Mouse (Mus musculus): ENCODE measurements around the gene Pla2g4a. TPM values are rescaled to one million over a fixed set of nuclear protein-coding genes. Genes with fewer than 3 reads are reported as not detected.

The Pla2g4a gene
- polyA plus RNA-seq, 1 experiment from 2014 or later: 4.7 TPM

GRCm38 (mm10) chr1:149919301-149919700 lies 41.8 kb downstream of the Pla2g4a start:
- no peak for ATAC-seq (ENCODE audit: insufficient read depth, low FRiP score, low TSS enrichment)
- H3K4me2 ChIP-seq (ENCODE audit: low read depth): no peak overlapping the region
- no peaks in the 10 kb centered on the region for H3K4me1 ChIP-seq (ENCODE audit: control insufficient read depth, insufficient read depth, low read length)
- WGBS: 83% methylated on average over 7 of the region's 7 CpGs
- no peaks in the 10 kb centered on the region for H3K36me3 ChIP-seq (ENCODE audit: control insufficient read depth, insufficient read depth, low read length)
- no peaks in the 10 kb centered on the region for H3K27me3 ChIP-seq (ENCODE audit: control insufficient read depth, insufficient read depth, low read length)
- no peak overlapping the region for H3K4me3 ChIP-seq (ENCODE audit: low read depth, low read length)
- DNase-seq (ENCODE audit: low spot score): no peak
- no peak overlapping the region for H3K27ac ChIP-seq (ENCODE audit: low read depth, low read length)
- H3K9ac ChIP-seq (ENCODE audit: low read length): no peak overlapping the region
- no peaks in the 10 kb centered on the region for H3K9me3 ChIP-seq (ENCODE audit: control insufficient read depth, low read length)

GRCm38 (mm10) chr1:149912984-149913383 lies 48.1 kb downstream of the Pla2g4a start:
- Histone ChIP-seq H3K27ac (ENCODE audit: low read depth, low read length) (no peak overlapping the region), H3K27me3 (ENCODE audit: control insufficient read depth, insufficient read depth, low read length) (no peaks in the 10 kb centered on the region), H3K9me3 (ENCODE audit: control insufficient read depth, low read length) (no peaks in the 10 kb centered on the region), H3K36me3 (ENCODE audit: control insufficient read depth, insufficient read depth, low read length) (no peaks in the 10 kb centered on the region), H3K4me1 (ENCODE audit: control insufficient read depth, insufficient read depth, low read length) (no peaks in the 10 kb centered on the region), H3K9ac (ENCODE audit: low read length) (no peak overlapping the region), H3K4me2 (ENCODE audit: low read depth) (no peak overlapping the region), H3K4me3 (ENCODE audit: low read depth, low read length) (no peak overlapping the region)
- no peak for ATAC-seq (ENCODE audit: insufficient read depth, low FRiP score, low TSS enrichment)
- WGBS: 80% methylated on average over 4 of the region's 4 CpGs
- no peak for DNase-seq (ENCODE audit: low spot score)

GRCm38 (mm10) chr1:149911050-149911449 lies 50.0 kb downstream of the Pla2g4a start:
- no peaks in the 10 kb centered on the region for H3K9me3 ChIP-seq (ENCODE audit: control insufficient read depth, low read length)
- H3K27ac ChIP-seq (ENCODE audit: low read depth, low read length): no peak overlapping the region
- 82% methylated on average over 4 of the region's 4 CpGs for WGBS
- H3K27me3 ChIP-seq (ENCODE audit: control insufficient read depth, insufficient read depth, low read length): no peaks in the 10 kb centered on the region
- no peak overlapping the region for H3K9ac ChIP-seq (ENCODE audit: low read length)
- no peak for DNase-seq (ENCODE audit: low spot score)
- no peaks in the 10 kb centered on the region for H3K36me3 ChIP-seq (ENCODE audit: control insufficient read depth, insufficient read depth, low read length)
- no peak for ATAC-seq (ENCODE audit: insufficient read depth, low FRiP score, low TSS enrichment)
- H3K4me3 ChIP-seq (ENCODE audit: low read depth, low read length): no peak overlapping the region
- no peaks in the 10 kb centered on the region for H3K4me1 ChIP-seq (ENCODE audit: control insufficient read depth, insufficient read depth, low read length)
- H3K4me2 ChIP-seq (ENCODE audit: low read depth): no peak overlapping the region

GRCm38 (mm10) chr1:149898001-149898625 lies 63.0 kb downstream of the Pla2g4a start:
- H3K27me3 ChIP-seq (ENCODE audit: control insufficient read depth, insufficient read depth, low read length): no peaks in the 10 kb centered on the region
- H3K4me3 ChIP-seq (ENCODE audit: low read depth, low read length): no peak overlapping the region
- H3K36me3 ChIP-seq (ENCODE audit: control insufficient read depth, insufficient read depth, low read length): no peaks in the 10 kb centered on the region
- no peaks in the 10 kb centered on the region for H3K9me3 ChIP-seq (ENCODE audit: control insufficient read depth, low read length)
- H3K9ac ChIP-seq (ENCODE audit: low read length): no peak overlapping the region
- 79% methylated on average over 4 of the region's 4 CpGs for WGBS
- no peaks in the 10 kb centered on the region for H3K4me1 ChIP-seq (ENCODE audit: control insufficient read depth, insufficient read depth, low read length)
- no peak overlapping the region for H3K27ac ChIP-seq (ENCODE audit: low read depth, low read length)
- DNase-seq (ENCODE audit: low spot score) (no peak), ATAC-seq (ENCODE audit: insufficient read depth, low FRiP score, low TSS enrichment) (no peak)
- H3K4me2 ChIP-seq (ENCODE audit: low read depth): no peak overlapping the region

GRCm38 (mm10) chr1:149896590-149896989 lies 64.5 kb downstream of the Pla2g4a start:
- H3K4me1 ChIP-seq (ENCODE audit: control insufficient read depth, insufficient read depth, low read length): no peaks in the 10 kb centered on the region
- H3K9ac ChIP-seq (ENCODE audit: low read length): no peak overlapping the region
- no peaks in the 10 kb centered on the region for H3K9me3 ChIP-seq (ENCODE audit: control insufficient read depth, low read length)
- no peak overlapping the region for H3K4me3 ChIP-seq (ENCODE audit: low read depth, low read length)
- 66% methylated on average over 5 of the region's 5 CpGs for WGBS
- H3K27ac ChIP-seq (ENCODE audit: low read depth, low read length): no peak overlapping the region
- H3K36me3 ChIP-seq (ENCODE audit: control insufficient read depth, insufficient read depth, low read length): no peaks in the 10 kb centered on the region
- DNase-seq (ENCODE audit: low spot score) (no peak), ATAC-seq (ENCODE audit: insufficient read depth, low FRiP score, low TSS enrichment) (no peak)
- H3K27me3 ChIP-seq (ENCODE audit: control insufficient read depth, insufficient read depth, low read length): no peaks in the 10 kb centered on the region
- no peak overlapping the region for H3K4me2 ChIP-seq (ENCODE audit: low read depth)

- no peak for DNase-seq (ENCODE audit: low spot score)
- Histone ChIP-seq H3K27ac (ENCODE audit: low read depth, low read length) (no peak overlapping the region), H3K4me2 (ENCODE audit: low read depth) (no peak overlapping the region), H3K4me1 (ENCODE audit: control insufficient read depth, insufficient read depth, low read length) (no peaks in the 10 kb centered on the region), H3K4me3 (ENCODE audit: low read depth, low read length) (no peak overlapping the region), H3K36me3 (ENCODE audit: control insufficient read depth, insufficient read depth, low read length) (no peaks in the 10 kb centered on the region), H3K9ac (ENCODE audit: low read length) (no peak overlapping the region), H3K27me3 (ENCODE audit: control insufficient read depth, insufficient read depth, low read length) (no peaks in the 10 kb centered on the region), H3K9me3 (ENCODE audit: control insufficient read depth, low read length) (no peaks in the 10 kb centered on the region)
- no peak for ATAC-seq (ENCODE audit: insufficient read depth, low FRiP score, low TSS enrichment)
- WGBS: 81% methylated on average over 8 of the region's 8 CpGs
Observed at GRCm38 (mm10) chr1:149894940-149895339, 66.2 kb downstream of the Pla2g4a start.

GRCm38 (mm10) chr1:149893903-149894302 lies 67.2 kb downstream of the Pla2g4a start:
- no peaks in the 10 kb centered on the region for H3K27me3 ChIP-seq (ENCODE audit: control insufficient read depth, insufficient read depth, low read length)
- DNase-seq (ENCODE audit: low spot score) (no peak), ATAC-seq (ENCODE audit: insufficient read depth, low FRiP score, low TSS enrichment) (no peak)
- no peak overlapping the region for H3K9ac ChIP-seq (ENCODE audit: low read length)
- WGBS: 83% methylated on average over 2 of the region's 2 CpGs
- no peaks in the 10 kb centered on the region for H3K4me1 ChIP-seq (ENCODE audit: control insufficient read depth, insufficient read depth, low read length)
- no peak overlapping the region for H3K27ac ChIP-seq (ENCODE audit: low read depth, low read length)
- H3K4me3 ChIP-seq (ENCODE audit: low read depth, low read length): no peak overlapping the region
- H3K9me3 ChIP-seq (ENCODE audit: control insufficient read depth, low read length): no peaks in the 10 kb centered on the region
- no peak overlapping the region for H3K4me2 ChIP-seq (ENCODE audit: low read depth)
- H3K36me3 ChIP-seq (ENCODE audit: control insufficient read depth, insufficient read depth, low read length): no peaks in the 10 kb centered on the region

- no peaks in the 10 kb centered on the region for H3K4me1 ChIP-seq (ENCODE audit: control insufficient read depth, insufficient read depth, low read length)
- ATAC-seq (ENCODE audit: insufficient read depth, low FRiP score, low TSS enrichment): no peak
- WGBS: 77% methylated on average over 5 of the region's 5 CpGs
- H3K9ac ChIP-seq (ENCODE audit: low read length): no peak overlapping the region
- no peak overlapping the region for H3K4me2 ChIP-seq (ENCODE audit: low read depth)
- no peaks in the 10 kb centered on the region for H3K36me3 ChIP-seq (ENCODE audit: control insufficient read depth, insufficient read depth, low read length)
- H3K4me3 ChIP-seq (ENCODE audit: low read depth, low read length): no peak overlapping the region
- H3K27me3 ChIP-seq (ENCODE audit: control insufficient read depth, insufficient read depth, low read length): no peaks in the 10 kb centered on the region
- H3K27ac ChIP-seq (ENCODE audit: low read depth, low read length): no peak overlapping the region
- H3K9me3 ChIP-seq (ENCODE audit: control insufficient read depth, low read length): no peaks in the 10 kb centered on the region
- DNase-seq (ENCODE audit: low spot score): no peak
Observed at GRCm38 (mm10) chr1:149891057-149891456, 70.0 kb downstream of the Pla2g4a start.

- no peak for ATAC-seq (ENCODE audit: insufficient read depth, low FRiP score, low TSS enrichment)
- 79% methylated on average over 6 of the region's 6 CpGs for WGBS
- Histone ChIP-seq H3K9me3 (ENCODE audit: control insufficient read depth, low read length) (no peaks in the 10 kb centered on the region), H3K4me2 (ENCODE audit: low read depth) (no peak overlapping the region), H3K4me3 (ENCODE audit: low read depth, low read length) (no peak overlapping the region), H3K9ac (ENCODE audit: low read length) (no peak overlapping the region), H3K27ac (ENCODE audit: low read depth, low read length) (no peak overlapping the region), H3K27me3 (ENCODE audit: control insufficient read depth, insufficient read depth, low read length) (no peaks in the 10 kb centered on the region), H3K4me1 (ENCODE audit: control insufficient read depth, insufficient read depth, low read length) (no peaks in the 10 kb centered on the region), H3K36me3 (ENCODE audit: control insufficient read depth, insufficient read depth, low read length) (no peaks in the 10 kb centered on the region)
- DNase-seq (ENCODE audit: low spot score): no peak
Observed at GRCm38 (mm10) chr1:149882419-149883025, 78.6 kb downstream of the Pla2g4a start.
